Mouse (Mus musculus) intestine, embryonic 14.5 days (tissue): ENCODE results near the gene Ggcx. TPM values are rescaled to one million over a fixed set of nuclear protein-coding genes. Genes with fewer than 3 reads are reported as not detected.

Experiments used
- ATAC-seq: fragments of 200-750 bp; cut with Nextera tagmentation; replicated peaks from 2 replicates; pipeline ENCODE4 v1.8.0; 2017; ENCODE audit warnings: low read depth, moderate number of reproducible peaks, moderate TSS enrichment, moderate library complexity; ENCODE audit not compliant: low FRiP score, low TSS enrichment
- DNase-seq: peaks from one replicate; pipeline ENCODE4 v3.0.0-alpha.2; 2018; ENCODE audit warnings: low spot score
- H3K27ac ChIP-seq: fragments of 300-500 bp; sonication (generic); 2 replicates; pipeline ENCODE4 v1.5.1; 2014; ENCODE audit warnings: low read depth, mild to moderate bottlenecking, control low read depth
- H3K27me3 ChIP-seq: fragments of 300-500 bp; sonication (generic); replicated peaks from 2 replicates; pipeline ENCODE4 v1.6.1; 2014; ENCODE audit warnings: low read length, control low read depth; ENCODE audit not compliant: control insufficient read depth, insufficient read depth
- H3K36me3 ChIP-seq: fragments of 300-500 bp; sonication (generic); 2 replicates; pipeline ENCODE4 v1.6.1; 2014; ENCODE audit warnings: low read length, control low read depth; ENCODE audit not compliant: control insufficient read depth, insufficient read depth
- H3K4me1 ChIP-seq: fragments of 300-500 bp; sonication (generic); replicated peaks from 2 replicates; pipeline ENCODE4 v1.6.1; 2014; ENCODE audit warnings: low read length, control low read depth, mixed read lengths; ENCODE audit not compliant: control insufficient read depth, insufficient read depth
- H3K4me2 ChIP-seq: fragments of 300-500 bp; sonication (generic); 2 replicates; pipeline ENCODE4 v1.6.1; 2014; ENCODE audit warnings: low read length
- H3K4me3 ChIP-seq: fragments of 300-500 bp; sonication (generic); 2 replicates; pipeline ENCODE4 v1.5.1; 2014; ENCODE audit warnings: low read depth, low read length, control low read depth, mixed read lengths
- H3K9ac ChIP-seq: fragments of 300-500 bp; sonication (generic); 2 replicates; pipeline ENCODE4 v1.6.1; 2014; ENCODE audit warnings: mild to moderate bottlenecking, low read length
- H3K9me3 ChIP-seq: fragments of 300-500 bp; sonication (generic); 2 replicates; pipeline ENCODE4 v1.6.1; 2016; ENCODE audit warnings: low read length, control low read depth; ENCODE audit not compliant: control insufficient read depth
- WGBS: fragments of 180-500 bp; shearing (Covaris S2); extraction: QIAGEN DNeasy Blood & Tissue Kit; methylation state at CpG from one replicate; pipeline ENCODE4 v1.1.7; 2014; 5-methylcytosine and 5-hydroxymethylcytosine counted together
- polyA plus RNA-seq: library from polyadenylated mRNA; unstranded; fragments of >200 nt; fragmentation: Nextera tagmentation; extraction: Ambion mirVana; gene quantifications from 2 replicates; pipeline ENCODE4 v1.2.1, GENCODE M21; 2014

Gene Ggcx
- polyA plus RNA-seq = 12.8 and 17.7 TPM in 2 replicates

DNA sequence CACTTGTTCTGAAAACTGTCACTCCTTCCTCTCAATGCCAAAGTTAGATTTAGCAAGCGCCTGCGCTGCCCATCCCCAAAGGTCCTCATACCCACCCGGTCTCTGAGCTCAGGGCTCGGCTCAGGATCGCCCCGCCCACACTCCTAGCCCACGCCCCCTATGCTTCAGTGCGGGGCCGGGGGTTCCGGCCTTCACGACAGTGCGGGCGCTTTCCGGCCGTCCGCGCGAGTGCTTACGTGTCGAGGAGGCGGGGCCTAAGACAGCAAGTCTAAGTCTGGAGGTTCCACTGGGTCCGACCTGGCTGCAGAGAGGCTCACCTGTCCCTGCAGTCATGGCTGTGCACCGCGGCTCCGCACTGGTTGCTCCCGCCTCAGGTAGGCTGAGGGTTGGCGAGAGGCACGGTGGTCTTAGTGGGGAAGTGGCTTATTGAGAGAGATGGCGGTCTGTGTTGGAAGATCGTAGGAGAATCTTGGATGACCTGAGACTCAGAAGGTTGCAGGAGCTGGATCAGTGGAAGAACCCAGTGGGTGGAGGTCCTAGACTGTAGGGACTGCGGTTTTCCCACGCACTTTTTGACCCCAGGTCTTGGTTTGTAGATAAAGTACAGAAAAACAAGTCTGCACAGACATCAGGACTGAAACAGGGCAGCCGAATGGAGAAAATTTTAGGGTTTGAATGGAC is at the start of gene Ggcx:
Ggcx (plus strand) TSS at position 233 of the 681 bp plus-strand sequence.
- Histone ChIP-seq H3K4me1 (peaks cover 15% of the 10 kb centered on the region), H3K36me3 (peaks cover 22% of the 10 kb centered on the region), H3K27me3 (no peaks in the 10 kb centered on the region), H3K9ac (peak within 1 kb of the TSS; percentile 86), H3K4me2 (peak within 1 kb of the TSS; percentile 88), H3K4me3 (peak within 1 kb of the TSS; percentile 88), H3K9me3 (no peaks in the 10 kb centered on the region), H3K27ac (peak within 1 kb of the TSS; percentile 43; the same call in 1 of the 2 replicates)
- ATAC-seq (peak; percentile 98), DNase-seq (peak; percentile 97)
- WGBS = 1% methylated on average over 32 of the region's 33 CpGs

DNA sequence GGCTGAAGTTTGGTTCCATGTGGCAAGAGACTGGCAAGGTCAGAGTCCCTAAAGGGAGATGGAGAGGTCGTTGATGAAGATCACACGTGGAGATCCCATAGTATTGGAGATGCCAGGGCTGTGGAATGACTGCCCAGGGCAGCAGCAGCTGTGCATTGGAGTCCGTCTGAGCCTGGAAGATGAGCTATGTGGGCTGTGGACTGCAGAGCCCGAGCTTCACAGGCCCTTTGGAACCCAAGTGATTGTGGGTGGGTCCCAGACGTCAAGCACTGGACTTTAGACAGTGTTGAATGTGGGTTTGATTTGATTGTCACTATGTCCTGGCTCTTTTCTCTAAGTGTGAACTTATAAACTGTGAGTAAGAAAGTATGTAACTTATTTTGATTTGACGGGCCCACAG is 49.1 kb upstream of the Ggcx start:
- H3K27me3 ChIP-seq = no peaks in the 10 kb centered on the region
- H3K27ac ChIP-seq = no peak overlapping the region
- peaks cover 17% of the 10 kb centered on the region for H3K4me1 ChIP-seq
- H3K4me2 ChIP-seq = no peak overlapping the region
- DNase-seq (no peak), ATAC-seq (no peak)
- no peak overlapping the region for H3K9ac ChIP-seq
- H3K36me3 ChIP-seq = peaks cover 3% of the 10 kb centered on the region; the same call in 1 of the 2 replicates
- no peak overlapping the region for H3K4me3 ChIP-seq
- H3K9me3 ChIP-seq = no peaks in the 10 kb centered on the region
- 78% methylated on average over 6 of the region's 6 CpGs for WGBS

DNA sequence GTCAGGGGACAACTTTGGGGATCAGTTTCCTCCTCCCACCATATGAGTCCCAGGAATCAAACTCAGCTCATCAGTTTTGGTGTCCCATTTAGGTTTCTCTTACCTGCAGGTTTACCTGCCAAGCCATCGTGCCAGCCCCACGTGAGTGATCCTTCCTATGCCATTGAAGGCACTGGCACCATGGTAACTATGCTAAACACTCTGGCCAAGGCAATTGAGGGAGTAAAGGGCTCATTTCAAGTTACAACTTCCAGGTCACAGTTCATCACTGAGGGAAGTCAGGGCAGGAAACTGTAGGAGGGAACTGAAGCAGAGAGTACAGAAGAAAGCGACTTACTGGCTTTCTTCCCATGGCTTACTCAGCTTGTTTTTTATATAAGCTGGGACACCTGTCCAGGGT is 47.8 kb upstream of the Ggcx start:
- H3K4me1 ChIP-seq = peaks cover 7% of the 10 kb centered on the region
- H3K27me3 ChIP-seq = no peaks in the 10 kb centered on the region
- no peak overlapping the region for H3K27ac ChIP-seq
- no peaks in the 10 kb centered on the region for H3K36me3 ChIP-seq
- no peak overlapping the region for H3K4me3 ChIP-seq
- H3K4me2 ChIP-seq = no peak overlapping the region
- 61% methylated on average over 3 of the region's 3 CpGs for WGBS
- DNase-seq (no peak), ATAC-seq (no peak)
- no peaks in the 10 kb centered on the region for H3K9me3 ChIP-seq
- H3K9ac ChIP-seq = no peak overlapping the region

- Histone ChIP-seq H3K27ac (no peak within 1 kb of the TSS), H3K36me3 (no peaks in the 10 kb centered on the region), H3K4me1 (peaks cover 6% of the 10 kb centered on the region; the same call in 1 of the 2 replicates), H3K9ac (no peak within 1 kb of the TSS), H3K4me3 (no peak within 1 kb of the TSS), H3K9me3 (no peaks in the 10 kb centered on the region), H3K4me2 (no peak within 1 kb of the TSS), H3K27me3 (no peaks in the 10 kb centered on the region)
- DNase-seq (no peak), ATAC-seq (no peak)
- WGBS = 75% methylated on average over 4 of the region's 4 CpGs
These were observed 47.2 kb upstream of the Ggcx start, which contains the start of gene Rnf181 for GRCm38 (mm10) chr6:72366844-72367443. TSS of gene Rnf181 (minus strand) at chr6:72366956.

- 82% methylated on average over 4 of the region's 4 CpGs for WGBS
- peaks cover 6% of the 10 kb centered on the region; the same call in 1 of the 2 replicates for H3K4me1 ChIP-seq
- H3K27ac ChIP-seq = no peak overlapping the region
- H3K36me3 ChIP-seq = no peaks in the 10 kb centered on the region
- H3K4me2 ChIP-seq = no peak overlapping the region
- no peak for ATAC-seq
- no peak overlapping the region for H3K4me3 ChIP-seq
- H3K27me3 ChIP-seq = no peaks in the 10 kb centered on the region
- DNase-seq = no peak
- no peak overlapping the region for H3K9ac ChIP-seq
- H3K9me3 ChIP-seq = no peaks in the 10 kb centered on the region
These were observed 46.6 kb upstream of the Ggcx start for GRCm38 (mm10) chr6:72367460-72367974.

DNA sequence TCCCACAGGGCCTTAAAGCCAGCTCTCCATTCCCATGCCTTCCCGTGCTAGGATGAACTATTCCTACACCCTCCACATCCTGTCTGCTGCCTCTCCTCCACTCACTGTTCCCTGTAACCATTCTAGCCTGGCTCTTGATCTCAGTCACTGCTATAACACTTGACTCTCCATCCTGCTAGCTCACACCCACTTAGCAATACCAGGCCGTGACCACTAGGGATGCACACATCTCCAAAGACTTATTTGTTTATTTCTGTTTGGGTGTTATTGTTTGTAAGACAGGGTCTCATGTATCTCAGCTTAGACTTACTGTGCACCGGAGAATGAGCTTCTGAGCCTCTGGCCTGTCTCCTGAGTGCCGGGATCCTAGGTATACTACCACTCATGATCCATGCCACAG is 44.6 kb upstream of the Ggcx start:
- WGBS = 81% methylated on average over 4 of the region's 4 CpGs
- no peak for ATAC-seq
- Histone ChIP-seq H3K36me3 (no peaks in the 10 kb centered on the region), H3K9me3 (no peaks in the 10 kb centered on the region), H3K27ac (no peak overlapping the region), H3K4me1 (peaks cover 6% of the 10 kb centered on the region; the same call in 1 of the 2 replicates), H3K27me3 (no peaks in the 10 kb centered on the region), H3K9ac (no peak overlapping the region), H3K4me3 (no peak overlapping the region), H3K4me2 (no peak overlapping the region)
- no peak for DNase-seq

DNA sequence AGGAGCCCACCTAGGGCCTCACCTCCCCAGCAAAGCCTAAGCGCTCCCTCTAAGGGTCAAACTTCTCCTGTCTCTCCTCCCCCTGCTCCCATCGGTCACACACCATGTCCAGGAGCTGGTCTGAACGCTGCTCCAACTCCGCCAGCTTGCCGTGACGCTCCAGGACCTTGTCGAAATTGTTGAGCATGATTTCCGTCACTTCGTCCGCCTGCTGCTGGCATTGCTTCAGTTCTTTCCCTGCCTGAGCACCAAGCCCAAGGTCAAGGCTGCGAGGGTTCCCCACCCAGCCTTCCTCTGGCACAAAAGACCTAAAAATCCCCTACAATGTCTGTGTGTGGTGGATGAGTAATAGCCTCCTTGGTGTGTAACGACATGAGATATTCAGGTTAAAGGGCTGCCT is 44.0 kb upstream of the Ggcx start:
- Histone ChIP-seq H3K4me1 (peaks cover 6% of the 10 kb centered on the region; the same call in 1 of the 2 replicates), H3K27ac (no peak overlapping the region), H3K9me3 (no peaks in the 10 kb centered on the region), H3K4me3 (no peak overlapping the region), H3K9ac (no peak overlapping the region), H3K27me3 (no peaks in the 10 kb centered on the region), H3K4me2 (no peak overlapping the region), H3K36me3 (no peaks in the 10 kb centered on the region)
- 81% methylated on average over 12 of the region's 12 CpGs for WGBS
- no peak for ATAC-seq
- DNase-seq = no peak

GRCm38 (mm10) chr6:72371147-72371546 is 43.0 kb upstream of the Ggcx start:
- DNase-seq (no peak), ATAC-seq (peak; percentile 56; the same call in 1 of the 2 replicates)
- Histone ChIP-seq H3K9ac (no peak overlapping the region), H3K36me3 (no peaks in the 10 kb centered on the region), H3K4me3 (no peak overlapping the region), H3K27ac (0 out of 2 replicates have a peak overlapping the region, but pooled peaks have one; percentile 12), H3K9me3 (no peaks in the 10 kb centered on the region), H3K4me1 (peaks cover 6% of the 10 kb centered on the region; the same call in 1 of the 2 replicates), H3K27me3 (no peaks in the 10 kb centered on the region), H3K4me2 (no peak overlapping the region)
- 36% methylated on average over 5 of the region's 5 CpGs for WGBS
